Mouse (Mus musculus) embryonic facial prominence, embryonic 14.5 days (tissue): ENCODE measurements around the gene Taar4. TPM values are rescaled to one million over a fixed set of nuclear protein-coding genes. Genes with fewer than 3 reads are reported as not detected.

Experiments
- ATAC-seq: fragments of 200-750 bp; cut with Nextera tagmentation; 2 replicates; pipeline ENCODE4 v1.8.0; 2017; ENCODE audit warnings: low read depth, moderate number of reproducible peaks, moderate TSS enrichment
- DNase-seq: peaks from one replicate; pipeline ENCODE4 v3.0.0-alpha.2; 2015; ENCODE audit warnings: low spot score
- H3K27ac ChIP-seq: fragments of 300-500 bp; sonication (generic); replicated peaks from 2 replicates; pipeline ENCODE4 v1.5.1; 2014; ENCODE audit warnings: low read depth, mild to moderate bottlenecking, low read length, moderate library complexity
- H3K27me3 ChIP-seq: fragments of 300-500 bp; sonication (generic); replicated peaks from 2 replicates; pipeline ENCODE4 v1.6.1; 2014; ENCODE audit warnings: low read length; ENCODE audit not compliant: control insufficient read depth, insufficient read depth
- H3K36me3 ChIP-seq: fragments of 300-500 bp; sonication (generic); 2 replicates; pipeline ENCODE4 v1.6.1; 2014; ENCODE audit warnings: low read length, mixed read lengths; ENCODE audit not compliant: control insufficient read depth, insufficient read depth
- H3K4me1 ChIP-seq: fragments of 300-500 bp; sonication (generic); 2 replicates; pipeline ENCODE4 v1.6.1; 2014; ENCODE audit warnings: antibody characterized with exemption, low read length; ENCODE audit not compliant: control insufficient read depth, insufficient read depth
- H3K4me2 ChIP-seq: fragments of 300-500 bp; sonication (generic); 2 replicates; pipeline ENCODE4 v1.6.1; 2014; ENCODE audit warnings: low read depth, mild to moderate bottlenecking, low read length, moderate library complexity, mixed read lengths
- H3K4me3 ChIP-seq: fragments of 300-500 bp; sonication (generic); 2 replicates; pipeline ENCODE4 v1.5.1; 2014; ENCODE audit warnings: low read depth, mild to moderate bottlenecking, low read length
- H3K9ac ChIP-seq: fragments of 300-500 bp; sonication (generic); 2 replicates; pipeline ENCODE4 v1.6.1; 2014; ENCODE audit warnings: low read depth, mild to moderate bottlenecking, low read length, moderate library complexity, mixed read lengths
- H3K9me3 ChIP-seq: fragments of 300-500 bp; sonication (generic); 2 replicates; pipeline ENCODE4 v1.6.1; 2016; ENCODE audit warnings: low read length; ENCODE audit not compliant: control insufficient read depth
- WGBS: fragments of 180-500 bp; shearing (Covaris S2); extraction: QIAGEN DNeasy Blood & Tissue Kit; methylation state at CpG from one replicate; pipeline ENCODE4 v1.1.7; 2014; 5-methylcytosine and 5-hydroxymethylcytosine counted together
- polyA plus RNA-seq: library from polyadenylated mRNA; unstranded; fragments of >200 nt; fragmentation: Nextera tagmentation; extraction: Ambion mirVana; gene quantifications from 2 replicates; pipeline ENCODE4 v1.2.1, GENCODE M21; 2014

Gene Taar4
- polyA plus RNA-seq: not detected in 2 replicates

GRCm38 (mm10) chr10:23960444-23960915 is at the start of gene Taar4:
Gene Taar4 (plus strand): TSS chr10:23960494.
- Histone ChIP-seq H3K4me1 (no peaks in the 10 kb centered on the region), H3K4me3 (no peak within 1 kb of the TSS), H3K27me3 (no peaks in the 10 kb centered on the region), H3K4me2 (no peak within 1 kb of the TSS), H3K36me3 (no peaks in the 10 kb centered on the region), H3K9ac (no peak within 1 kb of the TSS), H3K27ac (no peak within 1 kb of the TSS), H3K9me3 (no peaks in the 10 kb centered on the region)
- DNase-seq: no peak
- WGBS: 95% methylated on average over 13 of the region's 13 CpGs
- no peak for ATAC-seq

GRCm38 (mm10) chr10:23920056-23920455 is 40.2 kb upstream of the Taar4 start, which contains the start of gene Taar1:
Gene Taar1 (plus strand): TSS chr10:23920356.
- Histone ChIP-seq H3K4me2 (no peak within 1 kb of the TSS), H3K9ac (no peak within 1 kb of the TSS), H3K4me3 (no peak within 1 kb of the TSS), H3K9me3 (no peaks in the 10 kb centered on the region), H3K36me3 (no peaks in the 10 kb centered on the region), H3K27me3 (no peaks in the 10 kb centered on the region), H3K27ac (no peak within 1 kb of the TSS), H3K4me1 (no peaks in the 10 kb centered on the region)
- 86% methylated on average over 4 of the region's 4 CpGs for WGBS
- DNase-seq (no peak), ATAC-seq (no peak)

- H3K9me3 ChIP-seq: no peaks in the 10 kb centered on the region
- WGBS: 78% methylated on average over 3 of the region's 3 CpGs
- no peaks in the 10 kb centered on the region for H3K36me3 ChIP-seq
- H3K4me3 ChIP-seq: no peak overlapping the region
- no peak overlapping the region for H3K9ac ChIP-seq
- H3K27ac ChIP-seq: no peak overlapping the region
- DNase-seq (no peak), ATAC-seq (no peak)
- no peak overlapping the region for H3K4me2 ChIP-seq
- no peaks in the 10 kb centered on the region for H3K4me1 ChIP-seq
- no peaks in the 10 kb centered on the region for H3K27me3 ChIP-seq
These were observed 37.8 kb upstream of the Taar4 start for GRCm38 (mm10) chr10:23922468-23922867.

- Histone ChIP-seq H3K27ac (no peak overlapping the region), H3K4me3 (no peak overlapping the region), H3K9ac (no peak overlapping the region), H3K4me2 (no peak overlapping the region), H3K9me3 (no peaks in the 10 kb centered on the region), H3K4me1 (no peaks in the 10 kb centered on the region), H3K27me3 (no peaks in the 10 kb centered on the region), H3K36me3 (no peaks in the 10 kb centered on the region)
- WGBS: 84% methylated on average over 2 of the region's 2 CpGs
- ATAC-seq (no peak), DNase-seq (no peak)
These were observed 36.4 kb upstream of the Taar4 start for GRCm38 (mm10) chr10:23923941-23924340.

GRCm38 (mm10) chr10:23937613-23938012 is 22.7 kb upstream of the Taar4 start:
- WGBS: 34% methylated on average over 4 of the region's 4 CpGs
- no peak overlapping the region for H3K4me2 ChIP-seq
- ATAC-seq (no peak), DNase-seq (no peak)
- no peak overlapping the region for H3K27ac ChIP-seq
- H3K4me3 ChIP-seq: no peak overlapping the region
- no peaks in the 10 kb centered on the region for H3K27me3 ChIP-seq
- no peak overlapping the region for H3K9ac ChIP-seq
- no peaks in the 10 kb centered on the region for H3K4me1 ChIP-seq
- no peaks in the 10 kb centered on the region for H3K36me3 ChIP-seq
- no peaks in the 10 kb centered on the region for H3K9me3 ChIP-seq

GRCm38 (mm10) chr10:23938312-23938711 is 22.0 kb upstream of the Taar4 start, which contains the start of gene Taar2:
Gene Taar2 (plus strand): TSS chr10:23938572.
- 54% methylated on average over 6 of the region's 6 CpGs for WGBS
- Histone ChIP-seq H3K27ac (no peak within 1 kb of the TSS), H3K36me3 (no peaks in the 10 kb centered on the region), H3K9me3 (no peaks in the 10 kb centered on the region), H3K4me3 (no peak within 1 kb of the TSS), H3K27me3 (no peaks in the 10 kb centered on the region), H3K4me2 (no peak within 1 kb of the TSS), H3K9ac (no peak within 1 kb of the TSS), H3K4me1 (no peaks in the 10 kb centered on the region)
- no peak for ATAC-seq
- DNase-seq: no peak

- no peak overlapping the region for H3K27ac ChIP-seq
- no peak overlapping the region for H3K9ac ChIP-seq
- 76% methylated on average over 5 of the region's 5 CpGs for WGBS
- ATAC-seq (no peak), DNase-seq (no peak)
- no peaks in the 10 kb centered on the region for H3K4me1 ChIP-seq
- no peaks in the 10 kb centered on the region for H3K9me3 ChIP-seq
- H3K4me3 ChIP-seq: no peak overlapping the region
- no peaks in the 10 kb centered on the region for H3K36me3 ChIP-seq
- H3K4me2 ChIP-seq: no peak overlapping the region
- H3K27me3 ChIP-seq: no peaks in the 10 kb centered on the region
These were observed 17.8 kb upstream of the Taar4 start for GRCm38 (mm10) chr10:23942465-23942864.

- ATAC-seq (no peak), DNase-seq (no peak)
- Histone ChIP-seq H3K4me1 (no peaks in the 10 kb centered on the region), H3K27ac (no peak overlapping the region), H3K4me3 (no peak overlapping the region), H3K9ac (no peak overlapping the region), H3K4me2 (no peak overlapping the region), H3K9me3 (no peaks in the 10 kb centered on the region), H3K36me3 (no peaks in the 10 kb centered on the region), H3K27me3 (no peaks in the 10 kb centered on the region)
- 60% methylated on average over 7 of the region's 7 CpGs for WGBS
These were observed 12.3 kb upstream of the Taar4 start for GRCm38 (mm10) chr10:23948026-23948425.

- Histone ChIP-seq H3K4me3 (no peak within 1 kb of the TSS), H3K9me3 (no peaks in the 10 kb centered on the region), H3K27ac (no peak within 1 kb of the TSS), H3K36me3 (no peaks in the 10 kb centered on the region), H3K4me1 (no peaks in the 10 kb centered on the region), H3K27me3 (no peaks in the 10 kb centered on the region), H3K4me2 (no peak within 1 kb of the TSS), H3K9ac (no peak within 1 kb of the TSS)
- WGBS: 76% methylated on average over 16 of the region's 16 CpGs
- DNase-seq (no peak), ATAC-seq (no peak)
These were observed 10.7 kb upstream of the Taar4 start, which contains the start of gene Taar3 for GRCm38 (mm10) chr10:23949508-23950005. Gene Taar3 (plus strand): TSS chr10:23949558.
